Mouse (Mus musculus): Measurements from ENCODE around the gene Hspb9. TPM values are rescaled to one million over a fixed set of nuclear protein-coding genes. Genes with fewer than 3 reads are reported as not detected.

Hspb9 gene
- total RNA-seq, 2 experiments from 2014 or later: not detected

- DNase-seq: no peak
Measured at GRCm38 (mm10) chr11:100705095-100705747, 8.4 kb upstream of the Hspb9 start.

- no peak for DNase-seq
Measured at GRCm38 (mm10) chr11:100709201-100709810, 4.3 kb upstream of the Hspb9 start.

GRCm38 (mm10) chr11:100710528-100710927 is 3.1 kb upstream of the Hspb9 start:
- no peak for DNase-seq

- no peak for DNase-seq
Measured at GRCm38 (mm10) chr11:100710977-100711376, 2.7 kb upstream of the Hspb9 start.

GRCm38 (mm10) chr11:100711783-100712615 is 1.7 kb upstream of the Hspb9 start, which contains the start of gene Kat2a:
Gene Kat2a, minus strand, starts transcription at chr11:100712465.
- peak; percentile 89 for DNase-seq

- no peak for DNase-seq
Measured at GRCm38 (mm10) chr11:100713174-100713573, 476 bp upstream of the Hspb9 start.

GRCm38 (mm10) chr11:100714534-100714915 is 875 bp downstream of the Hspb9 start:
- DNase-seq: peak; percentile 91

GRCm38 (mm10) chr11:100714948-100715347 is 1.3 kb downstream of the Hspb9 start:
- no peak for DNase-seq

- no peak for DNase-seq
Measured at GRCm38 (mm10) chr11:100716649-100717048, 3.0 kb downstream of the Hspb9 start.

- DNase-seq: no peak
Measured at GRCm38 (mm10) chr11:100718462-100718861, 4.8 kb downstream of the Hspb9 start.

GRCm38 (mm10) chr11:100718866-100719265 is 5.2 kb downstream of the Hspb9 start:
- DNase-seq: no peak

GRCm38 (mm10) chr11:100719312-100719711 is 5.7 kb downstream of the Hspb9 start:
- DNase-seq: no peak

GRCm38 (mm10) chr11:100719893-100720292 is 6.2 kb downstream of the Hspb9 start:
- DNase-seq: no peak

GRCm38 (mm10) chr11:100720345-100720744 is 6.7 kb downstream of the Hspb9 start:
- no peak for DNase-seq

- no peak for DNase-seq
Measured at GRCm38 (mm10) chr11:100721254-100721653, 7.6 kb downstream of the Hspb9 start.

- DNase-seq: no peak
Measured at GRCm38 (mm10) chr11:100721776-100722492, 8.3 kb downstream of the Hspb9 start.

GRCm38 (mm10) chr11:100722493-100723028 is 8.9 kb downstream of the Hspb9 start:
- no peak for DNase-seq

- no peak for DNase-seq
Measured at GRCm38 (mm10) chr11:100724919-100725512, 11.4 kb downstream of the Hspb9 start.

- no peak for DNase-seq
Measured at GRCm38 (mm10) chr11:100727201-100727600, 13.6 kb downstream of the Hspb9 start.

GRCm38 (mm10) chr11:100728601-100729000 is 15.0 kb downstream of the Hspb9 start:
- DNase-seq: no peak

- DNase-seq: no peak
Measured at GRCm38 (mm10) chr11:100729976-100730375, 16.3 kb downstream of the Hspb9 start.
